Mouse (Mus musculus) bone marrow, adult 2 months (tissue): ENCODE measurements around the gene Lpcat3.

Experiments used
- CTCF ChIP-seq: fragments of 200-500 bp; IDR thresholded peaks from 2 replicates; pipeline ENCODE4 v1.5.1; 2011; ENCODE audit warnings: low read length, control low read depth; ENCODE audit not compliant: control insufficient read depth, insufficient read depth
- POLR2A ChIP-seq: fragments of 200-500 bp; IDR thresholded peaks from 2 replicates; pipeline ENCODE4 v1.6.1; 2011; ENCODE audit warnings: low read depth, mild to moderate bottlenecking, control low read depth, low read length, borderline replicate concordance; ENCODE audit not compliant: control insufficient read depth

DNA sequence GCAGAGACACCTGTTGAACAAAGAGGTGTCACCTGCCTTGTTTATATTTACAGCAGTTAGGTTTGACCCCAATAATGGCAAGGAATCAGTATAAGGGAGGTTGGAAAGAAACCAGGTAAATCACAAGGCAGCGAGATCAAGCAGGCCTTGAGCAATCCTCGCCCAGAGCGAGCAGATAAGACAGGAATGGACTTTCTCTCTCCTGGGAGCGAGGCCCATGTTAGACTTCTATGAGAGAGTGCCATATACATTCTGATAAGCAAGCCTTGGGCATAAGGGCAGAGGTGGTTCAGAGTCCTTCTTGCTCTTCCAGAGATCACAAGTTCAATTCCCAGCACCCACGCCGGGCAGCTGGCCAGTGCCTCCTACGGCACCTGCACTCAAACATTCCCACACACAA lies 15.9 kb downstream of the Lpcat3 start:
- no peak for TF ChIP-seq CTCF
- no peak for TF ChIP-seq POLR2A
